8 mouse cellular contexts compared by ENCODE assay signal in the genomic region with DNA sequence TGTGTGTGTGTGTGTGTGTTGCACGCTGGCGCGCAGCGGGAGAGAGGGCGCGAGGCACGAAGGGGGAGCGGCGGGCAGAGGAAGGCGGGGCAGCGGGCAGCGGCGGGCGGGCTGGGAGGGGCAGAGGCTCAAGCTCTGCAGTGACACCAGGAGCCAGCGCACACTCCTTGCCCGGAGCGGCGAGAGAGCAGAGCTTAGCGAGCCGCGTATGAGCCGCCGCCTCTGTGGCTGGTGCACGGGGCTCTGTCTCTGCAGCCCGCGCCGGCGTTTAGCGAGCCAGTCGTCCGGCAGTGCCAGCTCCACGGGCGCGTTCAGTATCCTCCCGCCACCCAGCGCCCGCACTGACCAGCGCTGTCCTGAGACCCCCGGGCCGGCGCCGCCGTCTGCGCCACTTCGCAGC. TPM values are rescaled to one million over a fixed set of nuclear protein-coding genes. Genes with fewer than 3 reads are reported as not detected.
DNase-seq lines count a peak whose midpoint lies in the region; ATAC-seq and TF ChIP-seq lines count a peak whose summit lies in the region.

Ndnf (plus strand) TSS at position 140 of the 400 bp plus-strand sequence.

- peaks cover 18% of the 10 kb centered on the region for H3K27me3 ChIP-seq in intestine, embryonic 14.5 days (replicated peaks; ENCODE audit: control insufficient read depth, insufficient read depth, low read length)

- peak within 1 kb of the TSS; percentile 45 for H3K9ac ChIP-seq in intestine, embryonic 14.5 days (ENCODE audit: low read length)

- H3K9me3 ChIP-seq in intestine, embryonic 14.5 days (ENCODE audit: control insufficient read depth, low read length), result no peaks in the 10 kb centered on the region

- H3K27ac ChIP-seq in cortical plate, adult 2 months (ENCODE audit: insufficient read depth, low read length), result no peak within 1 kb of the TSS
- no peak within 1 kb of the TSS for H3K27ac ChIP-seq in intestine, embryonic 14.5 days (ENCODE audit: low read depth)

- no peaks in the 10 kb centered on the region for H3K4me1 ChIP-seq in cortical plate, adult 2 months (ENCODE audit: control insufficient read depth, insufficient read depth, low read length)
- H3K4me1 ChIP-seq in intestine, embryonic 14.5 days (replicated peaks; ENCODE audit: control insufficient read depth, insufficient read depth, low read length), result peaks cover 4% of the 10 kb centered on the region; the same call in 1 of the 2 replicates

- WGBS in intestine, embryonic 14.5 days, result 0% methylated on average over 33 of the region's 45 CpGs

- H3K4me2 ChIP-seq in intestine, embryonic 14.5 days (ENCODE audit: low read length), result peak within 1 kb of the TSS; percentile 71

- peak within 1 kb of the TSS; percentile 42 for H3K4me3 ChIP-seq in cortical plate, adult 2 months (ENCODE audit: insufficient read depth, low read length)
- H3K4me3 ChIP-seq in intestine, embryonic 14.5 days (ENCODE audit: low read depth, low read length), result peak within 1 kb of the TSS; percentile 44

- TF ChIP-seq CTCF in cortical plate, adult 2 months (IDR thresholded peaks at IDR 0.05; ENCODE audit: extremely low read depth, insufficient read depth, low read length), result no peak

- no peaks in the 10 kb centered on the region for H3K36me3 ChIP-seq in intestine, embryonic 14.5 days (ENCODE audit: control insufficient read depth, insufficient read depth, low read length)

- TF ChIP-seq POLR2A in cortical plate, adult 2 months (IDR thresholded peaks at IDR 0.05; ENCODE audit: extremely low read depth, insufficient read depth, low read length), result 0 out of 2 replicates have a peak, but pooled peaks have one; percentile 14

- peak; percentile 85 for ATAC-seq in intestine, embryonic 14.5 days (replicated peaks; ENCODE audit: low FRiP score, low TSS enrichment, low read depth)

- DNase-seq in adrenal gland, adult 18-20 months (ENCODE audit: low spot score in 2 of 2), result peak; percentile 68 to 76
- DNase-seq in gastrocnemius, postnatal 36 days, result peak; percentile 41 to 43
- peak; percentile 79 for DNase-seq in intestine, embryonic 14.5 days (ENCODE audit: low spot score)
- DNase-seq in left cerebral cortex, postnatal 4 days, result peak; percentile 71
- peak; percentile 81 for DNase-seq in mesoderm, embryonic 11.5 days (ENCODE audit: low read depth, low spot score)
- DNase-seq in right cerebral cortex, postnatal 25 days, result peak; percentile 32
- DNase-seq in urinary bladder, postnatal 4 days (ENCODE audit: low spot score in 2 of 2), result peak; percentile 53 to 69

- intact Hi-C loops in gastrocnemius, postnatal 36 days (cut with DNase I), result no loop called here
- intact Hi-C loops in left cerebral cortex, postnatal 4 days (cut with DNase I), result no loop called here

RNA-seq across cellular contexts. Expression of gene Ndnf, which starts in this region (rescaled TPM):
- under 1 TPM; 0.32 to 0.63 TPM for total RNA-seq in adrenal gland, adult 18-20 months (2021)
- polyA plus RNA-seq in cortical plate, adult 2 months (2012; rRNA removed), result 6.1 and 6.5 TPM in 2 replicates
- total RNA-seq in gastrocnemius, postnatal 36 days (2021), result under 1 TPM; 0.07 to 0.23 TPM
- polyA plus RNA-seq in intestine, embryonic 14.5 days (2014; fragmentation: Nextera tagmentation; extraction: Ambion mirVana), result 2.2 and 2.4 TPM in 2 replicates
- 10 to 100 TPM; 17.9 to 24.6 TPM for total RNA-seq in left cerebral cortex, postnatal 4 days (2021)

Comparison
In these comparisons a context has a peak if more than half of its experiments do, and no peak if none do; other contexts are left out.
1. RNA of gene Ndnf (total RNA-seq): 17.9 to 24.6 TPM in left cerebral cortex, postnatal 4 days; 0.32 to 0.63 TPM in adrenal gland, adult 18-20 months and 0.07 to 0.23 TPM in gastrocnemius, postnatal 36 days; every median in the first group is over 10 times any median in the second.
2. Peak in DNase-seq in adrenal gland, adult 18-20 months; RNA of the gene not detected or under 1 TPM.
3. Peak in DNase-seq in gastrocnemius, postnatal 36 days; RNA of the gene not detected or under 1 TPM.
4. Peak in every context shown above with its lines, with median percentiles within 50 percentile points of each other: DNase-seq.